Mouse (Mus musculus): ENCODE measurements around the gene Gapdh.

- TF ChIP-seq CTCF (IDR thresholded peaks at IDR 0.05; ENCODE audit: low read depth, low read length) (no peak), POLR2AphosphoS5 (IDR thresholded peaks at IDR 0.05; ENCODE audit: insufficient replicate concordance, low read depth, low read length) (no peak), GATA1 (IDR thresholded peaks at IDR 0.05; ENCODE audit: borderline replicate concordance, low read length) (no peak), TAL1 (conservative IDR thresholded peaks at IDR 0.05; ENCODE audit: low read depth, low read length) (no peak)
These were observed at the start of gene Gapdh for GRCm38 (mm10) chr6:125166051-125166751.
